Mouse (Mus musculus): ENCODE measurements at regions not wholly inside any gene's neighbourhood (a gene's known extent, or its start where the extent isn't known, plus 50 kb on each side); places are given as distances from the start of the nearest gene placed in this dataset.
A peak's percentile ranks its signal among the peaks of the same experiment; 100 is the strongest.

- no peak for DNase-seq
- H3K36me3 ChIP-seq (ENCODE audit: insufficient read depth) = no peaks in the 10 kb centered on the region
- H3K9me3 ChIP-seq (ENCODE audit: low read depth, low read length) = no peaks in the 10 kb centered on the region
- ATAC-seq (ENCODE audit: insufficient read depth) = no peak
- no peak for TF ChIP-seq CTCF (IDR thresholded peaks at IDR 0.05; ENCODE audit: low read depth)
- no peak overlapping the region for H3K4me2 ChIP-seq
- WGBS = 92% methylated on average over 1 of the region's 1 CpGs
- H3K4me3 ChIP-seq (ENCODE audit: low read depth, low read length) = no peak overlapping the region
- H3K27ac ChIP-seq (ENCODE audit: low read depth) = no peak overlapping the region
- no peak overlapping the region for H3K9ac ChIP-seq
- H3K4me1 ChIP-seq (ENCODE audit: insufficient read depth) = no peaks in the 10 kb centered on the region
- H3K27me3 ChIP-seq (ENCODE audit: insufficient read depth, low read length) = no peaks in the 10 kb centered on the region
Observed at GRCm38 (mm10) chrX:163812431-163812830, 51.3 kb upstream of the Rnf138rt1 start.

- H3K27me3 ChIP-seq (ENCODE audit: insufficient read depth, low read length) = no peaks in the 10 kb centered on the region
- 8% methylated on average over 1 of the region's 1 CpGs for WGBS
- H3K9me3 ChIP-seq (ENCODE audit: low read depth, low read length) = no peaks in the 10 kb centered on the region
- H3K9ac ChIP-seq = no peak overlapping the region
- TF ChIP-seq CTCF (IDR thresholded peaks at IDR 0.05; ENCODE audit: low read depth) = 0 out of 2 replicates have a peak, but pooled peaks have one; percentile 18
- no peak for ATAC-seq (ENCODE audit: insufficient read depth)
- no peaks in the 10 kb centered on the region for H3K4me1 ChIP-seq (ENCODE audit: insufficient read depth)
- no peak overlapping the region for H3K4me3 ChIP-seq (ENCODE audit: low read depth, low read length)
- DNase-seq = peak; percentile 4
- no peak overlapping the region for H3K27ac ChIP-seq (ENCODE audit: low read depth)
- no peak overlapping the region for H3K4me2 ChIP-seq
- no peaks in the 10 kb centered on the region for H3K36me3 ChIP-seq (ENCODE audit: insufficient read depth)
Observed at GRCm38 (mm10) chrX:163814806-163815205, 53.7 kb upstream of the Rnf138rt1 start.

- no peak overlapping the region for H3K4me3 ChIP-seq (ENCODE audit: low read depth, low read length)
- H3K27ac ChIP-seq (ENCODE audit: low read depth) = no peak overlapping the region
- no peaks in the 10 kb centered on the region for H3K9me3 ChIP-seq (ENCODE audit: low read depth, low read length)
- no peak overlapping the region for H3K4me2 ChIP-seq
- H3K27me3 ChIP-seq (ENCODE audit: insufficient read depth, low read length) = no peaks in the 10 kb centered on the region
- no peaks in the 10 kb centered on the region for H3K36me3 ChIP-seq (ENCODE audit: insufficient read depth)
- no peak for ATAC-seq (ENCODE audit: insufficient read depth)
- WGBS = 81% methylated on average over 6 of the region's 6 CpGs
- TF ChIP-seq CTCF (IDR thresholded peaks at IDR 0.05; ENCODE audit: low read depth) = no peak
- no peaks in the 10 kb centered on the region for H3K4me1 ChIP-seq (ENCODE audit: insufficient read depth)
- no peak for DNase-seq
- H3K9ac ChIP-seq = no peak overlapping the region
Observed at GRCm38 (mm10) chrX:163822298-163822697, 61.2 kb upstream of the Rnf138rt1 start.

GRCm38 (mm10) chrX:163827461-163827860, 66.3 kb upstream of the Rnf138rt1 start:
- Histone ChIP-seq H3K4me2 (no peak overlapping the region), H3K9ac (no peak overlapping the region), H3K4me3 (ENCODE audit: low read depth, low read length) (no peak overlapping the region), H3K9me3 (ENCODE audit: low read depth, low read length) (no peaks in the 10 kb centered on the region), H3K27me3 (ENCODE audit: insufficient read depth, low read length) (no peaks in the 10 kb centered on the region), H3K27ac (ENCODE audit: low read depth) (no peak overlapping the region), H3K36me3 (ENCODE audit: insufficient read depth) (no peaks in the 10 kb centered on the region), H3K4me1 (ENCODE audit: insufficient read depth) (no peaks in the 10 kb centered on the region)
- DNase-seq = peak; percentile 5
- peak; percentile 22; the same call in 1 of the 2 replicates for TF ChIP-seq CTCF (IDR thresholded peaks at IDR 0.05; ENCODE audit: low read depth)
- WGBS = 49% methylated on average over 3 of the region's 3 CpGs
- no peak for ATAC-seq (ENCODE audit: insufficient read depth)

GRCm38 (mm10) chrX:163845408-163845807, 63.4 kb upstream of the Ap1s2 start:
- Histone ChIP-seq H3K4me3 (ENCODE audit: low read depth, low read length) (no peak overlapping the region), H3K4me1 (ENCODE audit: insufficient read depth) (no peaks in the 10 kb centered on the region), H3K9me3 (ENCODE audit: low read depth, low read length) (no peaks in the 10 kb centered on the region), H3K4me2 (no peak overlapping the region), H3K27me3 (ENCODE audit: insufficient read depth, low read length) (no peaks in the 10 kb centered on the region), H3K27ac (ENCODE audit: low read depth) (no peak overlapping the region), H3K36me3 (ENCODE audit: insufficient read depth) (no peaks in the 10 kb centered on the region), H3K9ac (no peak overlapping the region)
- ATAC-seq (ENCODE audit: insufficient read depth) (no peak), DNase-seq (no peak)
- WGBS = 44% methylated on average over 1 of the region's 1 CpGs
- no peak for TF ChIP-seq CTCF (IDR thresholded peaks at IDR 0.05; ENCODE audit: low read depth)

GRCm38 (mm10) chrX:163846890-163847289, 61.9 kb upstream of the Ap1s2 start:
- H3K9ac ChIP-seq = no peak overlapping the region
- H3K36me3 ChIP-seq (ENCODE audit: insufficient read depth) = no peaks in the 10 kb centered on the region
- 73% methylated on average over 3 of the region's 3 CpGs for WGBS
- no peak overlapping the region for H3K4me3 ChIP-seq (ENCODE audit: low read depth, low read length)
- no peak overlapping the region for H3K4me2 ChIP-seq
- TF ChIP-seq CTCF (IDR thresholded peaks at IDR 0.05; ENCODE audit: low read depth) = no peak
- DNase-seq (no peak), ATAC-seq (ENCODE audit: insufficient read depth) (no peak)
- H3K27me3 ChIP-seq (ENCODE audit: insufficient read depth, low read length) = no peaks in the 10 kb centered on the region
- no peaks in the 10 kb centered on the region for H3K4me1 ChIP-seq (ENCODE audit: insufficient read depth)
- no peaks in the 10 kb centered on the region for H3K9me3 ChIP-seq (ENCODE audit: low read depth, low read length)
- H3K27ac ChIP-seq (ENCODE audit: low read depth) = no peak overlapping the region

- ATAC-seq (ENCODE audit: insufficient read depth) (peak; percentile 47; the same call in 1 of the 2 replicates), DNase-seq (peak; percentile 21)
- Histone ChIP-seq H3K36me3 (ENCODE audit: insufficient read depth) (no peaks in the 10 kb centered on the region), H3K27ac (ENCODE audit: low read depth) (no peak overlapping the region), H3K27me3 (ENCODE audit: insufficient read depth, low read length) (no peaks in the 10 kb centered on the region), H3K9me3 (ENCODE audit: low read depth, low read length) (no peaks in the 10 kb centered on the region), H3K4me3 (ENCODE audit: low read depth, low read length) (no peak overlapping the region), H3K4me2 (no peak overlapping the region), H3K9ac (no peak overlapping the region), H3K4me1 (ENCODE audit: insufficient read depth) (no peaks in the 10 kb centered on the region)
- TF ChIP-seq CTCF (IDR thresholded peaks at IDR 0.05; ENCODE audit: low read depth) = 0 out of 2 replicates have a peak, but pooled peaks have one; percentile 14
- 22% methylated on average over 3 of the region's 3 CpGs for WGBS
Observed at GRCm38 (mm10) chrX:163847651-163848050, 61.2 kb upstream of the Ap1s2 start.

Data from lung, embryonic 14.5 days (tissue).